Mouse (Mus musculus): ENCODE data around the gene Pheta1. TPM values are rescaled to one million over a fixed set of nuclear protein-coding genes. Genes with fewer than 3 reads are reported as not detected.

Pheta1 gene
- total RNA-seq, 2 experiments from 2014 or later = 0.42 to 4.2 TPM

DNA sequence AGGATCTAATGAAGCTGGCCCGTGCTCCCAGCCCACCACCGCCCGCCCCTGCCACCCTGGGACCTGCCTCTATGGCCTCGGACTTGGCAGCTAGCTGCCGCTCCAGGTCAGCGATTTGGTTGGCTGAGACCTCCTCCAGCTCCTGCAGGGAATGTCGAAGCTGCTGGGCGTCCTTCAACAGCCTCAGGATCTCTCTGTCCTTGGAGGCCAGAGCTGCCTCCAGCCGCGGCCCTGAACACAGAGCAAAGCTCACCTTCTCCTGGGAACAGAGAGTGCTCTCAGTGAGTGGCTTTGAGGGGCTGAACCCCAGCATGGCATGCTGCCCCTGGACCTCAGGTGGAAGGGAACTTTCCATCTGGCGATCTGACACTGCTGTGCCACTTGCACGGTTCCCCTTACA is 28.1 kb downstream of the Pheta1 start:
- no peak for ATAC-seq (replicated peaks; ENCODE audit: low FRiP score, low TSS enrichment, poor library complexity, severe bottlenecking)

DNA sequence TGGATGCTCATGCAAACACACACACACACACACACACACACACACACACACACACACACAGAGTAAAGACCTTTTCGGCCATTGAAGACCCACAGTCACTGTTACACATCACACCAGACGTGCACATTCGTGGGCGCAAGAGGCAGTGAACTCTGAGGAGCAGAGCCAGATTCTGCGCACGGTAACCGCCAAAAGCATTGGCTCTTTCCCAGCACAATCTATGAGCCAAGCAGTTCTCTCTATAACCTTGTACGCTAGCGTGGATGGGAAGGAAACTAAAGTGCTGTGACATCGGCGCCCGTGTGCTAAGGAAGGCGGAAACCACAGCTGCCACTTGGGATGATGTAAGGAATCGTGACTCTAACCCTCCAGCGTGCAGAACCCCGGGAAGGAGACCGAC is 29.9 kb downstream of the Pheta1 start:
- no peak for ATAC-seq (replicated peaks; ENCODE audit: low FRiP score, low TSS enrichment, poor library complexity, severe bottlenecking)

DNA sequence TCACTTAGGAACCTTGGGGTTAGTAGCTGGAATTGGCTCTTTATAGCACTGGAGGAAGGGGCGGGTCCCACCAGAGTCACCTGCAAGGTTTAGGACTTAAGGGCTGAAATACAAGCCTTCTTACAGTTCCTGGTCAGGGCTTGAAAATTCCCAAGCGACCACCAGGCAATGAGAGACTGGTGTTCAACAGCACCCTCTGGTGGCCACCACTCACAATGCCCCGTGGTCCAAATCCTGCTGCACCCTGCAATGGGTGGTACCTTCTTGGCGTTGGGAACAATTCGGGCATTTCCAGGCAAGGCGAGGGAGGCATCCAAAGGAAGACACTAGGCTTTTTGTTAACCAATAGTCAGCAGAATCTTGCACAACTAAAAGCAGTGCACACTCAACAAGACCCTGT is 30.4 kb downstream of the Pheta1 start:
- ATAC-seq (replicated peaks; ENCODE audit: low FRiP score, low TSS enrichment, poor library complexity, severe bottlenecking) = peak; percentile 60; the same call in 1 of the 2 replicates

DNA sequence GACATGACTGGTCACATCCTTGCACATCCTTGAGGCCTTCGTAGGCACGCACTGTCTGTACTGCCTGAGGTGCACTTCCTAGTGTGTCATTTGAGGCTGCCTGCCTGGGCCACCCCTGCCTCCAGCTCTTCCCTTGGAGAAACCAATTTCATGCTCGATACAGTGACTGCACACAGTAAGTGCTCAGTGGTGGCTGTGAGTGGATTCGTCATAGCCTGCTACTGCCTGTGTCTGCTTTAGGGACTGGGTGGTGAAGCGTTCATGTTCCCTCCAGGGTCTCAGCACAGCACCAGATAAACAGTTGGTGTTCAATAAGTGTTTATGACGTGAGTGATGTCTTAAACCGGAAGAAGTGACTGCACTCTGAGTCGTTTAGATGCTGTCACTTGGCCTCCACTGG is 34.6 kb downstream of the Pheta1 start:
- ATAC-seq (replicated peaks; ENCODE audit: low FRiP score, low TSS enrichment, poor library complexity, severe bottlenecking) = no peak

DNA sequence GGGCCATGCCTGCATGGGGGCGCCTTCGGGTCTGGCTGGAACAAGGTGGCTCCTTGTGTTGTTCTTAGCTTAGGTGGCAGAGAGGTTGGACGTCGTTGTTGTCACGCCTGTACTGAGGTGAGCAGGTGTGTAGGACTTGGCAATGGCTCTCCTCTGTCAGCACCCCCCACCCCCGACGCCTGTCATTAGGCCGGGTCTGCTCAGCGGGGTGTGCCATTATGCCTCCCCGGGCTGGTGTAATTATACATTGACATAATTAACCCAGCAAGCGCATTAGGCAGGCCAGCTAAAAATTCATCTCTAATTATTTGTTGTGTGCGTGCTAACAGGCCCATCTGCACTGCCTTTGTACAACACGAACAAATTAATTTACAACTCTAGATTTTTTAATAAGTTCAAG is 40.6 kb downstream of the Pheta1 start:
- no peak for ATAC-seq (replicated peaks; ENCODE audit: low FRiP score, low TSS enrichment, poor library complexity, severe bottlenecking)

DNA sequence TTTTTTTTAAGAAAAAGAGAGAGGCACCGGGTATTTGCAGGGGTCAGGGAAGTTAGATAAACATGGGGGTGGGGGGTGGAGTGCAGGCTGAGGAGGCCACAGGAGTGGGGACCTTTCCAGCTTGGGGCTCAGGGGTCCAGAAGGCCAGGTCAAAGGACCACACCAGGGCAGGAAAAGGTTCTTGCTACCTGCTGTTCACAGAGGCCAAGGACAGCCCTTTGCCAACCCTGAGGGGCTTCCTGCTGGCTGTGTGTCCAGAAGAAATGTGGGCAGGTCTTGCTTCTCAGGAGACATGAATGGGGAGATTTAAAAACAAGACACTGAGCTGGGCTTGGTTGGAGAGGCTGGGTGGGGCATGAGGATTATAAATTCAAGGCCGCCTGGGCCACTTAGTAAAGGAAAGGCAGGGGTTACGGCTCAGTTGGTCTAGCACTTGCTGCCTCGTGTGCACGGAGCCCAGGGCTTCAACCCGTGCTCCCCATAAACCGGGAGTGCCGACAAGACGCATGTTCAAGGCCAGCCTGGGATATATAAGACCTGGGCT is 41.1 kb downstream of the Pheta1 start:
- ATAC-seq (replicated peaks; ENCODE audit: low FRiP score, low TSS enrichment, poor library complexity, severe bottlenecking) = no peak

DNA sequence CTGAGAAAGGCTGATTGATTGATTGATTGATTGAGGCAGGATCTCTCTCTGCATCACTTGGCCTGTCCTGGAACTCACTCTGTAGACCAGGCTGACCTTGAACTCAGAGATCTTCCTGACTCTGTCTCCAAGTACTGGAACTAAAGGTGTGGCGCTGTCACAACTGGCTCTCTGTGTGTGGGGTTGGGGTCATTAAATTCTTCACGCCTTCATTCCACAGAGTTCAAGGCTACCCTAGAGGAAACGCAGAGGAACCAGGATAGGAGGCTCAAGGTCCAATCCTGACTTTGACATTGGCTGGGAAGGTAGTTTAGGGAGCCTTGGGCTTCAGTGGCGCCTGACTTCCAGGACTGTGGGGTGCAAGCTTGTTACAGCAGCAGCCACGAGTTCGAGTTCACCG is 42.1 kb downstream of the Pheta1 start:
- no peak for ATAC-seq (replicated peaks; ENCODE audit: low FRiP score, low TSS enrichment, poor library complexity, severe bottlenecking)

DNA sequence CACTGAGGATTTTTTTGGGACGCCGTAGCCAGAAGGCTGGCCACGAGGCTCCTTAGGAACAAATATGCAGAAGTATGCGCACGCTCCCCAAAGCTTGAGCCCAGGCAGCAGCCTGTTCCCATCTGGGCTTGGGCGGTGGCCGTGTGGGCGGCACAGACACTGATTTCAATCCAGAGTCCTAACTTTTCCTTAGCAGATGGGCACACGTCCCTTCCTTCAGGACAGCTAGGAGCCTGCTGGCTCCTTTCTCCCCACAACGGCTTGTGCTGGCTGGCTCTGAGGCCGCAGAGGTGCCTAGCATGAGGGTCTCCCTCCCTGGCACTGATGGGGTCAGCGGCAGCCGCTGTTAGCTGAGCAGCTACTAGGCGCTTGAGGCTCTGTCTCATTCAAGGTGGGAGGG is 43.5 kb downstream of the Pheta1 start:
- ATAC-seq (replicated peaks; ENCODE audit: low FRiP score, low TSS enrichment, poor library complexity, severe bottlenecking) = no peak

DNA sequence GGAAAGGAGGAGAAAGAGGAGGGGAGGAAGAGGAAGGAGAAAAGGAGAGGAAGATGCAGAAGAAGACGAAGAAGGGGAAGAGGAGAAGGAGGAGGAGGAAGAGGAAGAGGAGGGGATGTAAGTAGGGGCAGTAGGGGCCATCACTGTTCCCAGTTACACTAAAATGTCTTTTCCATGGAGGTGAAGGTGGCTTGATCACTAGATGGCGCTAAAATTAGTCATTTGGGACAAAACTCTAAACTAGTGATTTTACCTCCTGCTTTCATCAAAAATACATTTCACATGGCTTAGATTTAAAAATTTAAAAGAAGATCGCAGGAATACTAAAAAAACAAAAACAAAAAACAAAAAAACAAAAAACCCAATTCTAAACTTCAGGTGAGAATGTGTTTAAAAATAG is 44.8 kb downstream of the Pheta1 start:
- no peak for ATAC-seq (replicated peaks; ENCODE audit: low FRiP score, low TSS enrichment, poor library complexity, severe bottlenecking)

DNA sequence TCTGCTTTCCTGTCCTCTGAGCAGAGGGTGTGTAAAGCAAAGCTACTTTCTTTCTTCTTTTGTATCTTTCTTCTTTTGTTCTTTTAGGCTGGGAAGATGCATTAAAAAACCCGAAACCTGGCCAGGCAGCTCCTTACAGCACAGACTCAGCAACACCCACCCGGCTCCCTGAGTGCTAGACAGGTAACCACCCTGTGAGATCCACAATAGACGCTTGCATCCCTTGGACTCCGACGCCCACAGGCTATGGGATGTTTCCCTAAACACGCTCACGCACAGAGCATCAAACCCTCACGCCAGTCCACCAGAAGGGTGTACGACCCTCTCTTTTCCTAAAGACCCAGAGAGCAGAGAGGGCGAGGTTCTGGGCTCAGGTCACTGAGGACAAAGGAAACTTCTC is 45.9 kb downstream of the Pheta1 start:
- ATAC-seq (replicated peaks; ENCODE audit: low FRiP score, low TSS enrichment, poor library complexity, severe bottlenecking) = no peak

DNA sequence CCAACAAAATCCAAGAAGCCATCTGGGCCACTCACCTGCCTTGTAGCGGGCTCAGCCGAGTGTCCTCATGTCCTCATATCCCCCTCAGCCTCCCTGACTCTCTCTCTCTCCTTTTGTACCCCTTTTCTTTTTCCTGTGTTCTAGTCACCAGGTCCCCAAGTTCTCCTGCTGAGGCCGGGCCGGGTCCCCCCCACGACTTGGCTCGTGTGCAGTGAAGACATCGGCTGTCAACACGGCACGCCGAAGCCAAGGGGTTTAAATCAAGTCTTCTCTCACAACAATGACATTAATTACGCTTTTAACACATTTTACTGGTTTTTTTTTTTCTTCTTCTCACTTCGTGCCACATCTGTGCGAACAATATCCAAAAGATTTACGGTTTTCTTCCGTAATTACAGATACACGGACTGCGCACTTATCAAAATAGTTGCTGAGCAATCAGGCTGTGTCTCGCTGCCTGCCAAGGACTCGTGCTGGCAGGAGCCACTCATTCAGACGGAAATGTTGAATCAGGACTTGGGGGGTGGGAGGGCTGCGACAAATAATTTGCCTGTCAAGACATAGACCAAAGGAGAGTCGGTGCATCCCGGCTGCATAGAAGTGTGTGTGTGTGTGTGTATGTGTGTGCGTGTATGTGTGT is 46.5 kb downstream of the Pheta1 start:
- ATAC-seq (replicated peaks; ENCODE audit: low FRiP score, low TSS enrichment, poor library complexity, severe bottlenecking) = no peak

DNA sequence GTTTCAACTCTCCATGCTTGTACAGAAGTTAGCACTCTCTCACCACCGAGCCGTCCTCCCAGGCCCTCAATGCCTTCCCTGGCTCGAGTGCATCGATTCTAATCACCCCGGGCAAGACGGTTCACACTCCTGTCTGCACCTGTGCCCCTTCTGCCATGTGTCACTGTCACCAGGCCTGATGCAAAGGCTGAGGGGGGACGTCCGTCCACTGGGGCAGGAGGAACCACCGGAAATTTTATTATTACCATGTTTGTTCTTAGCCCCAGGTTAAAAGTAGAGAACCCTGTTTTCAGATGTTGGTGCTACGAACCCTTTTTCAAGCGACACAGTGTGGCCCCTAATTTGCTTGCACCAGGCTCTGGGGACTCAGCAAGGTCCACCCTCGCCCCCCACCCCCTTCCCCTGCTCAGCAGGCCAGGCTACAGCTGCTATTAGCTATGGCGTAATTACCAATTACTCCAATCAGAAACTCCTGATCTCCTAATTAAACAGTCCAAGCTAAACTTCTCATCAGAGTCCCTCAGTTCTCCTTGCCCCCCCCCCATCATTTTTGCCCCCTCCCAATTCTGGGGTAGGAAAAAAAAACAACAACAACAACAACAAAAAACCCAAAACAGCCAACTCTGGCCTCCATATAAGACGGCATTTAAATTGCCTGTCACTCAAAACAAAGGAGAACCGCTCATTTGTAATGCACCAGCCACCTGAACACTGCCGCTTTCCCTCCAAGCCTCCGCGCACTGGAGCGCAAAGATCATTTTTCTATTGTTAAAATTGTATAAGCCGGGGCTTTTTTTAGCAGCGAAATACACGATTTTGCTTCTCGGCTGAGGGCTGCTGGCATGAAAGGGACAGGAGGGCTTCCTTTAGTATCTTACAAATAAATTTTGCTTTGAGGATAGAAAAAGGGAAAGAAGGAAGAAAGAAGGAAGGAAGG is 54.3 kb downstream of the Pheta1 start:
- no peak for ATAC-seq (replicated peaks; ENCODE audit: low FRiP score, low TSS enrichment, poor library complexity, severe bottlenecking)

Other genes with a start within 250 kb of the Pheta1 start
- gene Acad12, start 230.0 kb upstream of the Pheta1 start, total RNA-seq (2014; fragmentation: Nextera tagmentation) = 1.8 and 2.4 TPM in 2 replicates
- 0.38 and 2.6 TPM in 2 replicates for gene Acad12, start 230.0 kb upstream of the Pheta1 start, total RNA-seq (2017)
- gene Acad10, start 188.5 kb upstream of the Pheta1 start, total RNA-seq (2014; fragmentation: Nextera tagmentation) = 6.2 and 14.2 TPM in 2 replicates
- gene Acad10, start 188.5 kb upstream of the Pheta1 start, total RNA-seq (2017) = 1.4 and 6.3 TPM in 2 replicates
- 26.8 and 41.9 TPM in 2 replicates for gene Brap, start 188.4 kb upstream of the Pheta1 start, total RNA-seq (2014; fragmentation: Nextera tagmentation)
- gene Brap, start 188.4 kb upstream of the Pheta1 start, total RNA-seq (2017) = 57.6 and 62.5 TPM in 2 replicates
- 117 and 144 TPM in 2 replicates for gene Atxn2, start 137.6 kb upstream of the Pheta1 start, total RNA-seq (2014; fragmentation: Nextera tagmentation)
- gene Atxn2, start 137.6 kb upstream of the Pheta1 start, total RNA-seq (2017) = 39.4 and 41.0 TPM in 2 replicates
- 11.2 and 13.3 TPM in 2 replicates for gene Sh2b3, start 11.3 kb upstream of the Pheta1 start, total RNA-seq (2014; fragmentation: Nextera tagmentation)
- gene Sh2b3, start 11.3 kb upstream of the Pheta1 start, total RNA-seq (2017) = 5.1 and 5.3 TPM in 2 replicates
- not detected in 2 replicates for gene Cux2, start 201.1 kb downstream of the Pheta1 start, total RNA-seq (2014; fragmentation: Nextera tagmentation)
- not detected in 2 replicates for gene Cux2, start 201.1 kb downstream of the Pheta1 start, total RNA-seq (2017)